In genomic region chr3:34764559-34764958, GRCm38 (mm10) we compare ENCODE assay signal across 28 mouse cellular contexts.
DNase-seq lines count a peak whose midpoint lies in the region; ATAC-seq and TF ChIP-seq lines count a peak whose summit lies in the region.
"Had no signal": no experiment of that assay in that cellular context is flagged by ENCODE, and none has a peak within 500 bp of the region (broad histone marks: within the 10 kb centered on the region; RNA-seq: fewer than 3 reads in every experiment).

No protein-coding gene starts in this region.

- intact Hi-C loops in left cerebral cortex, postnatal 4 days (cut with DNase I), result no loop called here

- peak overlapping the region; percentile 74 for H3K4me3 ChIP-seq in E14TG2a.4 (replicated peaks; ENCODE audit: low read length)
- H3K4me3 ChIP-seq: embryonic facial prominence, embryonic 13.5 days; embryonic facial prominence, embryonic 15.5 days; erythroblast, embryonic 14.5 days; forebrain, embryonic 10.5 days; forebrain, embryonic 12.5 days had no signal

- DNase-seq in ES-CJ7 (ENCODE audit: low read depth, low spot score), result peak; percentile 72
- peak; percentile 80 for DNase-seq in R1 (ENCODE audit: low read depth, low spot score)
- no peak for DNase-seq in left cerebral cortex, postnatal 4 days
- no peak for DNase-seq in lung, postnatal 25 days (ENCODE audit: low spot score)
- DNase-seq: adrenal gland, adult 8-10 months; adrenal gland, postnatal 14 days; adrenal gland, postnatal 36 days; B cell, adult 2 months; cerebellum, adult 11-12 months; cerebellum, adult 2 months; cerebellum, adult 9-10 months; cerebellum, postnatal 10 days; cerebellum, postnatal 36 days; embryo, embryonic 11 days; forebrain, postnatal 0 days had no signal

- TF ChIP-seq CTCF in E14TG2a.4 (conservative IDR thresholded peaks at IDR 0.05; ENCODE audit: low read length), result no peak

- no peaks in the 10 kb centered on the region for H3K9me3 ChIP-seq in E14TG2a.4 (ENCODE audit: low read length)
- H3K9me3 ChIP-seq: embryonic facial prominence, embryonic 13.5 days; embryonic facial prominence, embryonic 15.5 days had no signal

- H3K27me3 ChIP-seq in E14TG2a.4 (ENCODE audit: insufficient read depth, low read length), result no peaks in the 10 kb centered on the region
- H3K27me3 ChIP-seq: CH12.LX; embryonic facial prominence, embryonic 13.5 days; embryonic facial prominence, embryonic 15.5 days; forebrain, embryonic 12.5 days; Patski had no signal

- no peak for ATAC-seq in megakaryocyte-erythroid progenitor cell, adult 5-6 weeks (replicated peaks; ENCODE audit: low FRiP score, low TSS enrichment, poor library complexity, severe bottlenecking)
- ATAC-seq: activated CD4-positive, CD25-positive, alpha-beta regulatory T cell, adult 4 months; CD4-positive, CD25-positive, alpha-beta regulatory T cell, adult 4 months; forebrain, embryonic 14.5 days; forebrain, postnatal 0 days; Patski had no signal

- H3K4me1 ChIP-seq in E14TG2a.4 (replicated peaks; ENCODE audit: low read depth, low read length), result peaks cover 83% of the 10 kb centered on the region
- H3K4me1 ChIP-seq: embryonic facial prominence, embryonic 13.5 days; embryonic facial prominence, embryonic 15.5 days; forebrain, embryonic 10.5 days; forebrain, embryonic 12.5 days had no signal

- H3K36me3 ChIP-seq in E14TG2a.4 (ENCODE audit: insufficient read depth, low read length), result peaks cover 35% of the 10 kb centered on the region
- H3K36me3 ChIP-seq: embryonic facial prominence, embryonic 13.5 days; embryonic facial prominence, embryonic 15.5 days; forebrain, embryonic 10.5 days; forebrain, embryonic 12.5 days; G1E had no signal

Comparison
In these comparisons a context has a peak if more than half of its experiments do, and no peak if none do; other contexts are left out.
1. DNase-seq: peak in ES-CJ7 (single experiment) and R1 (single experiment); none in left cerebral cortex, postnatal 4 days (single experiment) and lung, postnatal 25 days (single experiment).